Mouse (Mus musculus): ENCODE data around the gene Ptpn1. TPM values are rescaled to one million over a fixed set of nuclear protein-coding genes. Genes with fewer than 3 reads are reported as not detected.

The Ptpn1 gene
- polyA plus RNA-seq, 1 experiment from 2014 or later: 57.9 TPM

Other genes starting within 250 kb of the Ptpn1 start
- 1.1 and 1.3 TPM in 2 replicates for gene Cebpb, start 243.1 kb upstream of the Ptpn1 start, polyA plus RNA-seq (2014; fragmentation: Nextera tagmentation; extraction: Ambion mirVana)
- 35.1 and 35.9 TPM in 2 replicates for gene Tmem189, start 242.2 kb upstream of the Ptpn1 start, polyA plus RNA-seq (2014; fragmentation: Nextera tagmentation; extraction: Ambion mirVana)
- gene Ripor3, start 78.6 kb downstream of the Ptpn1 start, polyA plus RNA-seq (2014; fragmentation: Nextera tagmentation; extraction: Ambion mirVana): 0.09 and 0.63 TPM in 2 replicates
- gene Pard6b, start 148.9 kb downstream of the Ptpn1 start, polyA plus RNA-seq (2014; fragmentation: Nextera tagmentation; extraction: Ambion mirVana): 8.5 and 11.2 TPM in 2 replicates

Measured in neural tube, embryonic 14.5 days (tissue).